Mouse (Mus musculus) limb, embryonic 14.5 days (tissue): ENCODE measurements around the gene Vmn1r225. TPM values are rescaled to one million over a fixed set of nuclear protein-coding genes. Genes with fewer than 3 reads are reported as not detected.
"Not testable (repeated sequence)": the region's sequence is repeated elsewhere in the genome, so short reads cannot be mapped to it uniquely, and the experiment has no call there.

ENCODE experiments used
- ATAC-seq: fragments of 200-750 bp; cut with Nextera tagmentation; 2 replicates; pipeline ENCODE4 v1.8.0; 2017; ENCODE audit warnings: low read depth, moderate number of reproducible peaks, moderate TSS enrichment; ENCODE audit not compliant: low FRiP score
- DNase-seq: peaks from one replicate; pipeline ENCODE4 v3.0.0-alpha.2; 2015; ENCODE audit warnings: low spot score
- H3K27ac ChIP-seq: fragments of 300-500 bp; sonication (generic); replicated peaks from 2 replicates; pipeline ENCODE4 v1.5.1; 2014; ENCODE audit warnings: low read depth, mild to moderate bottlenecking, low read length, moderate library complexity, mixed read lengths
- H3K27me3 ChIP-seq: fragments of 300-500 bp; sonication (generic); 2 replicates; pipeline ENCODE4 v1.6.1; 2014; ENCODE audit warnings: low read length, mixed read lengths; ENCODE audit not compliant: control insufficient read depth, insufficient read depth
- H3K36me3 ChIP-seq: fragments of 300-500 bp; sonication (generic); 2 replicates; pipeline ENCODE4 v1.6.1; 2014; ENCODE audit warnings: mild to moderate bottlenecking, low read length, moderate library complexity, mixed read lengths; ENCODE audit not compliant: control insufficient read depth, insufficient read depth
- H3K4me1 ChIP-seq: fragments of 300-500 bp; sonication (generic); 2 replicates; pipeline ENCODE4 v1.6.1; 2014; ENCODE audit warnings: antibody characterized with exemption, low read length, mixed read lengths; ENCODE audit not compliant: control insufficient read depth, insufficient read depth
- H3K4me2 ChIP-seq: fragments of 300-500 bp; sonication (generic); replicated peaks from 2 replicates; pipeline ENCODE4 v1.6.1; 2014; ENCODE audit warnings: low read depth, mild to moderate bottlenecking, low read length, moderate library complexity; ENCODE audit not compliant: severe bottlenecking
- H3K4me3 ChIP-seq: fragments of 300-500 bp; sonication (generic); replicated peaks from 2 replicates; pipeline ENCODE4 v1.5.1; 2014; ENCODE audit warnings: low read length
- H3K9ac ChIP-seq: fragments of 300-500 bp; sonication (generic); 2 replicates; pipeline ENCODE4 v1.6.1; 2014; ENCODE audit warnings: mild to moderate bottlenecking, low read depth, low read length, moderate library complexity; ENCODE audit not compliant: severe bottlenecking
- H3K9me3 ChIP-seq: fragments of 300-500 bp; sonication (generic); 2 replicates; pipeline ENCODE4 v1.6.1; 2016; ENCODE audit warnings: low read length; ENCODE audit not compliant: control insufficient read depth
- POLR2A ChIP-seq: fragments of 200-500 bp; IDR thresholded peaks from 2 replicates; pipeline ENCODE4 v1.8.0; 2012; ENCODE audit warnings: inconsistent platforms, mild to moderate bottlenecking, moderate library complexity, borderline replicate concordance; ENCODE audit not compliant: insufficient read depth, insufficient read length; ENCODE audit errors: extremely low read depth
- WGBS: fragments of 180-500 bp; shearing (Covaris S2); extraction: QIAGEN DNeasy Blood & Tissue Kit; methylation state at CpG from one replicate; pipeline ENCODE4 v1.1.7; 2014; 5-methylcytosine and 5-hydroxymethylcytosine counted together
- polyA plus RNA-seq, 2 experiments: library from polyadenylated mRNA; depleted of rRNA in 1 of 2; stranded (reverse) in 1 of 2; unstranded in 1 of 2; fragments of >200 nt; fragmentation: Nextera tagmentation in 1 of 2; extraction: Ambion mirVana in 1 of 2; gene quantifications; 2 replicates each; pipeline versions ENCODE4 v1.2.1 to v1.2.3; 2012 to 2014

Vmn1r225 gene
- polyA plus RNA-seq (2012; rRNA removed): not detected in 2 replicates
- not detected in 2 replicates for polyA plus RNA-seq (2014; fragmentation: Nextera tagmentation; extraction: Ambion mirVana)

DNA sequence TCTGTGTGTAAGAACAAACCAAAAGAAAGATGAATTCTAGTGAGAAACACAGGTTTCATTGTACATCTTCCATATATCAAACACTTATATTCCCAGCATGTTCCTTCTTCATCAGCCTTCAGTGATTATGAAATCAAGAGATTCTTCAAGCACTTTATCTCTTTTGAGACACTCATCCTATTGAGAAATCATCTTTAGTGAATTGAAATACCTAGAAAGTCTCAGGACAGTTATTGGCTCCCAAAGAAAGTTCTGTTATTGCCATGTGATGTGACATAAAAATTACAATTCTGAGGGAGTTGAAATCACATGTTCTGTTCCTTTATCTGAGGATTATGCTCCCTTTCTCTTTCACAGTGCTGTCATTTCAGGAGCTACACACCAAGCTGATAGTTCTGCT, at the start of gene Vmn1r225:
Gene Vmn1r225, plus strand, starts transcription at position 301 of the 400 bp plus-strand sequence.
- H3K27ac ChIP-seq: no peak within 1 kb of the TSS
- H3K9me3 ChIP-seq: no peaks in the 10 kb centered on the region; the same call in 1 of the 2 replicates
- no peak for ATAC-seq
- H3K4me1 ChIP-seq: no peaks in the 10 kb centered on the region
- H3K27me3 ChIP-seq: no peaks in the 10 kb centered on the region
- no peaks in the 10 kb centered on the region for H3K36me3 ChIP-seq
- H3K4me2 ChIP-seq: no peak within 1 kb of the TSS
- no peak within 1 kb of the TSS for H3K4me3 ChIP-seq
- no peak for TF ChIP-seq POLR2A
- no peak within 1 kb of the TSS for H3K9ac ChIP-seq
- DNase-seq: no peak

DNA sequence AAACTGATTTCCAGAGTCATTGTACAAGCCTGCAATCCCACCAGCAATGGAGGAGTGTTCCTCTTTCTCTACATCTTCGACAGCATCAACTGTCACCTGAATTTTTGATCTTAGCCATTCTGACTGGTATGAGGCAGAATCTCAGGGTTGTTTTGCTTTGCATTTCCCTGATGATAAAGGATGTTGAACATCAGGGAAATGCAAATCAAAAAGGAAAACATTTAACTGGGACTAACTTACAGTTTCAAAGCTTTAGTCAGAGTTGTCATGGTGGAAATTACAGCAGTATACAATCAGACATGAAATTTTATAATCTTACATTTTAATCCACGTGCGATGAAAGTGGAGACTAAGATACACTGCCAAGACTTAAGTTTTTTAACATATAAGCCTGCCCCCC, 24.6 kb upstream of the Vmn1r225 start:
- H3K4me2 ChIP-seq: no peak overlapping the region
- no peak for TF ChIP-seq POLR2A
- H3K4me1 ChIP-seq: no peaks in the 10 kb centered on the region
- no peak overlapping the region for H3K27ac ChIP-seq
- H3K9ac ChIP-seq: no peak overlapping the region
- H3K36me3 ChIP-seq: no peaks in the 10 kb centered on the region
- no peaks in the 10 kb centered on the region for H3K9me3 ChIP-seq
- DNase-seq: no peak
- no peaks in the 10 kb centered on the region for H3K27me3 ChIP-seq
- 69% methylated on average over 3 of the region's 3 CpGs for WGBS
- H3K4me3 ChIP-seq: no peak overlapping the region
- ATAC-seq: no peak

DNA sequence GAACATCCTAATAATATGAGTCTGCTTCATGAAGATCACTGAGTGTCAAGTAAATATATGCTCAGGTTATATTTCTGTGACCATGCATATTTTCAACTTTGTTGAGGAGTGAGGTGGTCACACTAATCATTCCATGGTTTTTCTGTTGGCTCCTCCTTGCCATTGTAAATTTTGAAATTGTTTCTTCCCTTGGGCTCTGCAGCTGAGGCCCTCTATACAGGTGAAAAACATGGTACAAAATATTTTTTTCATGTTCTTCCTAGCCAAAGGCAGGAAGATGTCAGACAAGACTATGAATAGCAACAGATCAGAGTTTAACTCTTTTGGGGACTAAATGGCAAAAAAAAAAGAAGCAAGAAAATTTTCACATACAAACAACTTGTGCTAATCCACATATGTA, 16.7 kb upstream of the Vmn1r225 start, which contains the start of gene Vmn2r108:
Gene Vmn2r108, minus strand, starts transcription at position 101 of the 400 bp plus-strand sequence.
- no peak within 1 kb of the TSS for H3K27ac ChIP-seq
- no peaks in the 10 kb centered on the region for H3K36me3 ChIP-seq
- no peak for TF ChIP-seq POLR2A
- no peak within 1 kb of the TSS for H3K4me3 ChIP-seq
- ATAC-seq: no peak
- no peak for DNase-seq
- H3K27me3 ChIP-seq: no peaks in the 10 kb centered on the region
- no peak within 1 kb of the TSS for H3K9ac ChIP-seq
- H3K9me3 ChIP-seq: no peaks in the 10 kb centered on the region
- H3K4me2 ChIP-seq: no peak within 1 kb of the TSS
- H3K4me1 ChIP-seq: no peaks in the 10 kb centered on the region

DNA sequence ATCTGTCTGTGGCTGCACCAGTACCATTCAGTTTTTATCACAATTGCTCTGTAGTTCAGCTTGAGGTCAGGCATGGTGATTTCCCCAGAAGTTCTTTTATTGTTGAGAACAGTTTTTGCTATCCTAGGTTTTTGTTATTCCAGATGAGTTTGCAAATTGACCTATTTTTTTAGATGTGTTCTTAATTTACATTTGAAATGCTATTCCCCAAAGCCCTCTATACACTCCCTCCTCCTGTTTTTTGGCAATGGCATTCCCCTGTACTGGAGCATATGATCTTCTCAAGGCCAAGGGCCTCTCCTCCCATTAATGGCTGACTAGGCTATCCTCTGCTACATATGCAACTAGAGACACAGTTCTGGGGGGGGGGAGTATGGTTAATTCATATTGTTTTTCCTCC, 10.3 kb downstream of the Vmn1r225 start:
- not testable (repeated sequence) for H3K9ac ChIP-seq, H3K4me2 ChIP-seq, ATAC-seq, H3K4me1 ChIP-seq, H3K27ac ChIP-seq, H3K36me3 ChIP-seq, H3K4me3 ChIP-seq, H3K9me3 ChIP-seq, H3K27me3 ChIP-seq, DNase-seq

Other genes starting within 250 kb of the Vmn1r225 start
- gene Vmn2r106, start 212.6 kb upstream of the Vmn1r225 start, polyA plus RNA-seq (2012; rRNA removed): not detected in 2 replicates
- not detected in 2 replicates for gene Vmn2r106, start 212.6 kb upstream of the Vmn1r225 start, polyA plus RNA-seq (2014; fragmentation: Nextera tagmentation; extraction: Ambion mirVana)
- gene Vmn2r107, start 152.9 kb upstream of the Vmn1r225 start, polyA plus RNA-seq (2012; rRNA removed): not detected in 2 replicates
- not detected in 2 replicates for gene Vmn2r107, start 152.9 kb upstream of the Vmn1r225 start, polyA plus RNA-seq (2014; fragmentation: Nextera tagmentation; extraction: Ambion mirVana)
- not detected in 2 replicates for gene Vmn1r224, start 84.0 kb upstream of the Vmn1r225 start, polyA plus RNA-seq (2012; rRNA removed)
- not detected in 2 replicates for gene Vmn1r224, start 84.0 kb upstream of the Vmn1r225 start, polyA plus RNA-seq (2014; fragmentation: Nextera tagmentation; extraction: Ambion mirVana)
- gene Vmn2r108, start 16.8 kb upstream of the Vmn1r225 start, polyA plus RNA-seq (2012; rRNA removed): not detected in 2 replicates
- not detected in 2 replicates for gene Vmn2r108, start 16.8 kb upstream of the Vmn1r225 start, polyA plus RNA-seq (2014; fragmentation: Nextera tagmentation; extraction: Ambion mirVana)
- gene Vmn2r109, start 66.6 kb downstream of the Vmn1r225 start, polyA plus RNA-seq (2012; rRNA removed): not detected in 2 replicates
- gene Vmn2r109, start 66.6 kb downstream of the Vmn1r225 start, polyA plus RNA-seq (2014; fragmentation: Nextera tagmentation; extraction: Ambion mirVana): not detected in 2 replicates
- not detected in 2 replicates for gene Vmn2r110, start 98.3 kb downstream of the Vmn1r225 start, polyA plus RNA-seq (2012; rRNA removed)
- gene Vmn2r110, start 98.3 kb downstream of the Vmn1r225 start, polyA plus RNA-seq (2014; fragmentation: Nextera tagmentation; extraction: Ambion mirVana): 0.03 and 0.07 TPM in 2 replicates
- not detected in 2 replicates for gene Fpr-rs3, start 126.7 kb downstream of the Vmn1r225 start, polyA plus RNA-seq (2012; rRNA removed)
- not detected in 2 replicates for gene Fpr-rs3, start 126.7 kb downstream of the Vmn1r225 start, polyA plus RNA-seq (2014; fragmentation: Nextera tagmentation; extraction: Ambion mirVana)
- not detected in 2 replicates for gene Vmn1r226, start 184.7 kb downstream of the Vmn1r225 start, polyA plus RNA-seq (2012; rRNA removed)
- gene Vmn1r226, start 184.7 kb downstream of the Vmn1r225 start, polyA plus RNA-seq (2014; fragmentation: Nextera tagmentation; extraction: Ambion mirVana): not detected in 2 replicates
- gene Vmn1r227, start 231.7 kb downstream of the Vmn1r225 start, polyA plus RNA-seq (2012; rRNA removed): not detected in 2 replicates
- gene Vmn1r227, start 231.7 kb downstream of the Vmn1r225 start, polyA plus RNA-seq (2014; fragmentation: Nextera tagmentation; extraction: Ambion mirVana): not detected in 2 replicates